Mouse (Mus musculus) forebrain, embryonic 10.5 days (tissue): ENCODE data around the gene Pmp22. TPM values are rescaled to one million over a fixed set of nuclear protein-coding genes. Genes with fewer than 3 reads are reported as not detected.

ENCODE experiments used
- DNase-seq: peaks from one replicate; pipeline ENCODE4 v3.0.0-alpha.2; 2017; ENCODE audit warnings: low spot score; ENCODE audit errors: extremely low spot score
- H3K27ac ChIP-seq: fragments of 300-500 bp; sonication (generic); 2 replicates; pipeline ENCODE4 v1.5.1; 2016; ENCODE audit warnings: mild to moderate bottlenecking
- H3K27me3 ChIP-seq: fragments of 300-500 bp; sonication (generic); 2 replicates; pipeline ENCODE4 v1.6.1; 2016; ENCODE audit warnings: mild to moderate bottlenecking; ENCODE audit not compliant: poor library complexity, severe bottlenecking
- H3K36me3 ChIP-seq: fragments of 300-500 bp; sonication (generic); replicated peaks from 2 replicates; pipeline ENCODE4 v1.6.1; 2016; ENCODE audit warnings: mild to moderate bottlenecking, moderate library complexity
- H3K4me1 ChIP-seq: fragments of 300-500 bp; sonication (generic); 2 replicates; pipeline ENCODE4 v1.6.1; 2016
- H3K4me3 ChIP-seq: fragments of 300-500 bp; sonication (generic); 2 replicates; pipeline ENCODE4 v1.5.1; 2016; ENCODE audit warnings: mild to moderate bottlenecking, moderate library complexity
- H3K9me3 ChIP-seq: fragments of 300-500 bp; sonication (generic); 2 replicates; pipeline ENCODE4 v1.6.1; 2016; ENCODE audit warnings: mild to moderate bottlenecking, moderate library complexity
- WGBS: fragments of 180-500 bp; shearing (Covaris S2); methylation state at CpG from one replicate; pipeline ENCODE4 v1.1.7; 2016; 5-methylcytosine and 5-hydroxymethylcytosine counted together
- polyA plus RNA-seq: library from polyadenylated mRNA; unstranded; fragments of >200 nt; fragmentation: Nextera tagmentation; extraction: Ambion mirVana; gene quantifications from 2 replicates; pipeline ENCODE4 v1.2.1, GENCODE M21; 2016

The Pmp22 gene
- polyA plus RNA-seq, 1 experiment from 2014 or later = 12.9 TPM

DNA sequence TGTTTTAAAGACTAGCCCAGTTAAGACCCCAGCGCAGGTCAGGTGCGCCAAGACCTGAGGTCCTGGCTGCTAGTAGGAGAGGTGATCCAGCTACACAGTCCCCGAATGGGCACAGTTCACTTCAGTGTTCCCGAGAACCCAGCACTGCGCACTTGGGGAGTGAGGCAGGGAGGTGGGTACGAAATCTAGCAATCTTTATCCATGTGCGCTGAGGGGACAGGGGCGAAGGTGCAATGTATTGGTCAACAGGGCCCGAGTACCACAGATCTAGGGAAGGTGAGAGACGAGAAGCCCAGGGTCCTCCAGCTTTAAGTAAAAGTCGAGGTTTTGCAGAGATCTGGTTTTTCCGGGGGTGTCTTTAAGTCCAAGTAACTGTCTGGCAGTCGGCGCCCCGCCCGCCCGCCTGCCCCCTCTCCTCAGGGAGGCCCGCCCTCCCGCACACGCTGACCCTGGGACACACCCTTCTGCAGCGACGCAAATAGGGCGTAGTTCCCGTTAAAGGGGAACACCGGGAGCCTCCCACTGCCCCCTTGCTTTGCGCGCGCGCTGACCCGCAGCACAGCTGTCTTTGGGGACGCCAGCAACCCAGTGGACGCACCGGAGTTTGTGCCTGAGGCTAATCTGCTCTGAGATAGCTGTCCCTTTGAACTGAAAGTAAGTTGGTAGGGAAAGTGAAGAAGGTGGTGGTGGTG is 2.4 kb downstream of the Pmp22 start:
- Histone ChIP-seq H3K4me3 (peak overlapping the region; percentile 68), H3K27ac (no peak overlapping the region), H3K4me1 (peaks cover 45% of the 10 kb centered on the region), H3K27me3 (peaks cover 93% of the 10 kb centered on the region), H3K9me3 (no peaks in the 10 kb centered on the region), H3K36me3 (no peaks in the 10 kb centered on the region)
- 4% methylated on average over 33 of the region's 33 CpGs for WGBS
- peak; percentile 35 for DNase-seq

DNA sequence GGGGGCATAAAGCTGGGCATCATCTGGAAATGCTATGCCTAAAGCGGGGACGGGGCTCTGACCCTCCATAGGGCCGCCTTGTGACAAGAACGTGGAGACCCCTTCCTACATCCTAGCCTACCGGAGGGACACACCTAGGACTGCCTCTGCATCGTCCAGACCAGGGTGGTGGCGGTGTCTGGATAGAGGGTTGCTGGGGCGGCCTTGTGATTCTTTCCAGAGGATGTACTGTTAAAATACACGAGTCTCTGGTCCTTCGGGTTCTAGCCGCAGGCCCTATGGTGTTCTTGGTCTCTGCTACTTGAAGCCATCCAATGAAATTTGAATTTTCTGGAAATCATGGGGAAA is 2.9 kb downstream of the Pmp22 start:
- Histone ChIP-seq H3K27ac (no peak overlapping the region), H3K4me1 (peaks cover 45% of the 10 kb centered on the region), H3K4me3 (peak overlapping the region; percentile 68), H3K27me3 (peaks cover 90% of the 10 kb centered on the region), H3K9me3 (no peaks in the 10 kb centered on the region), H3K36me3 (no peaks in the 10 kb centered on the region)
- 9% methylated on average over 11 of the region's 11 CpGs for WGBS
- no peak for DNase-seq

DNA sequence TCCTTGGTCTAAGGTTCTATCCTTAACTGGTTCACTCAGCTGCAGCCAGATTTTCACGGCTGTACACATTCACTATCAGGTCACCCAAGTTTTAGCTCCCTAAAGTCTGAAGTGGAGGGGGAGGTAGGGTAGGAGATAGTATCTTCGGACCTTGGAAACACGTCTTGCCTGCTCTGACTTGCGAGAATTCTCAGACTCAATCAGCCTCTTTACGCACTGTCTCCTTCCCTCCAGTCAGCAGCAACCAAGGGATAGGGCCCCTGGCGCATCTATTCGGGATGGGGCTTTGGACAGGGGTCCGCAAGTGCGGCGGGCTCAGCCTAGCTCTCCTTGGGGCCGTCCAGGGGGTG is 3.3 kb downstream of the Pmp22 start:
- Histone ChIP-seq H3K4me3 (peak overlapping the region; percentile 68), H3K27ac (peak overlapping the region; percentile 84), H3K9me3 (no peaks in the 10 kb centered on the region), H3K27me3 (peaks cover 90% of the 10 kb centered on the region), H3K36me3 (no peaks in the 10 kb centered on the region), H3K4me1 (peaks cover 45% of the 10 kb centered on the region)
- 2% methylated on average over 11 of the region's 11 CpGs for WGBS
- DNase-seq = peak; percentile 34

DNA sequence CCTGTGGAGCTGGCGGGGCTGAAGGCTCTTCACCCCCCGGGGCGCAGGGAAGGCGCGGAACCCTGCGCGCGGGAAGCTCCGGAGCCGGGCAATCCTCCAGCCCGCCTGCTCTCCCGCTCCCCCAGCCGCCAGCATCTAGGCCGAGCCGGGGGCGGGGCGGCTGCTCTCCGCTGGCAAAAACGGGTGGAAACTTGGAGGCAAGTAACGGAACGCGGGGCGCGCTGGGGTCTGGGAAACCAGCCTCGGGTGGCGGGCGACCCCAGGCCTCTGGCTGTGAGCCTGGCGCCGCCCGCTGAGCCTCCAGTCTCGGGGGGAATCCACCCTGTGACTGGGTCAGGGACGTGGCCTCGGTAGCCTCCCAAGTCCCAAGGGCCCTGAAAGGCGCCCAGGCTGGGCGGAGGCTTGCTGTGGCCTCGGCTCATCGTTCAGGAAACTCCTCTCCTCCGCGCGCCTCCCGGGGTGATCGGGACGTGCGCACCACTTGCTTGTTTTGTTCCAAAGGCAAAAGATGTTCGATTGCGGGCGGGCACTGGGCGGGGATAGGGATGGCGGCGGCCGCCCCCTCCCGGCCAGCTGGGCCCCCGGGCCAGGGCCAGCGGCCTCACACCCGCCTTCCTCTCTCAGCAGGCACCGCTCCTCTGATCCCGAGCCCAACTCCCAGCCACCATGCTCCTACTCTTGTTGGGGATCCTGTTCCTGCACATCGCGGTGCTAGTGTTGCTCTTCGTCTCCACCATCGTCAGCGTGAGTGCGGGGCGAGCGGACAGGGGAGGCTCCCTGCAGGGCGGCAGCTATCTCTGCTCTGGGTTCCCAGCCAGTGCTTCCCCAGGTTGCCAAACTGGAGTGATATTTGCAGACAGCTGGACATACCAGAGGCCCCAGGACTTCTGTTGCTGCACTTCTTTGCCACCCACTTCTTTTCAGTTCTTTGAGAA is 4.0 kb downstream of the Pmp22 start:
- peak; percentile 65 for DNase-seq
- peak overlapping the region; percentile 84 for H3K27ac ChIP-seq
- H3K4me3 ChIP-seq = peak overlapping the region; percentile 68
- H3K4me1 ChIP-seq = peaks cover 45% of the 10 kb centered on the region
- WGBS = 1% methylated on average over 66 of the region's 66 CpGs
- H3K27me3 ChIP-seq = peaks cover 84% of the 10 kb centered on the region
- H3K9me3 ChIP-seq = no peaks in the 10 kb centered on the region
- H3K36me3 ChIP-seq = no peaks in the 10 kb centered on the region

DNA sequence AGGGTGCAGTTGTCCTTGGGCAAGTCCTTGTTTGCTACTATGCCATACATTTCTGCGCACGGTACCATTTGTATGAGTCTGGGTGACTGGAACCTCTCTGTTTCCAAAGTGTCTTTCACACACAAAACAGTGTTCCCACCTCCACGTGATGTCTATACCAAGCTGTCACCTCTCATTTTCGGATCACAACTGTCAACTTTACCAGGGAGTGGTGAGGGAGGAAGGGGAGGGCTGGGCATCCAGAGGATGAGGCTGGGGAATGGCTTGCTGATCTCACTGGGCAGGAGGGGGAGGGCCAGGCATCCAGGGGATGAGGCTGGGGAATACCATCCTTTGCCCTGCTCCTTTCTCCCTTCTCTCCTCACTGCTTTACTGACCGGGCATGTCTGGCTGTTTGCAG is 5.2 kb downstream of the Pmp22 start:
- DNase-seq = no peak
- peaks cover 45% of the 10 kb centered on the region for H3K4me1 ChIP-seq
- H3K27me3 ChIP-seq = peaks cover 72% of the 10 kb centered on the region
- H3K4me3 ChIP-seq = no peak overlapping the region
- 86% methylated on average over 5 of the region's 5 CpGs for WGBS
- no peak overlapping the region for H3K27ac ChIP-seq
- no peaks in the 10 kb centered on the region for H3K36me3 ChIP-seq
- H3K9me3 ChIP-seq = no peaks in the 10 kb centered on the region

DNA sequence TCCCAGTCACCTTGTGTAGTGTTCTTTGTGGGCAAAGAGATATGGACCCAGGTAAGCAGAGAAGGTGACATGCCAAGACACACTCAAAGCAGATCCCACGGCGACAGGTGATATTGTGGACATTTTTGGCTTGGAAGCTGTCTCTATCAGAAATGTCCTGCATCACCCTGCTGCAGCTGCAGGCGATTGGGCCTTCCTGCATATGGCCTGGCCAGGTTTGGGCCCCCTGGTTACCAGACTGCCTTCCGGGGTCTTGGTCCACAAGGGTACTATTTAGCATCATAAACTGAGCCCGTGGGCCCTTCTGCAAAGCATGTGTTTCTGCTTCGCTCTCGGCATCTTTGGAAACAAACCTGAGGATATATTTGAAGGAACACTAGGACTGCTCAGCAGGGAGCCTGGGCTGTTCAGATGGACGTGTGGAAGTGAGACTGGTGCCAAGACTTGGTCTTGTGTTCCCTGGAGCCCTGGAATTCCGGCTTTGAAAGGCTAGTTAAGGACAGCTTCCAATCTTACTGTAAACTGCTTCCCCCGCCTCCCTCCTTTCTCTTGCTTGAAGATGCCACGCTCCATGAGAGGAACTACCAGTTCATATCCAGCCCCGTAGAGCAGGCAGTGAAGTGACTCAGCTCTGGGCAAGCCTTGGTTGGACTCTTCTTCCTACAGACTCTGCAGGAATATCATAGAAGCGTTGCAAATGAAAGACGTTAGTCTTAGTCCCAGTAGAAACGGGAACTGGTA is 6.1 kb downstream of the Pmp22 start:
- no peaks in the 10 kb centered on the region for H3K9me3 ChIP-seq
- no peak for DNase-seq
- no peaks in the 10 kb centered on the region for H3K36me3 ChIP-seq
- H3K4me1 ChIP-seq = peaks cover 43% of the 10 kb centered on the region
- peaks cover 63% of the 10 kb centered on the region for H3K27me3 ChIP-seq
- no peak overlapping the region for H3K4me3 ChIP-seq
- H3K27ac ChIP-seq = no peak overlapping the region
- 74% methylated on average over 15 of the region's 15 CpGs for WGBS

DNA sequence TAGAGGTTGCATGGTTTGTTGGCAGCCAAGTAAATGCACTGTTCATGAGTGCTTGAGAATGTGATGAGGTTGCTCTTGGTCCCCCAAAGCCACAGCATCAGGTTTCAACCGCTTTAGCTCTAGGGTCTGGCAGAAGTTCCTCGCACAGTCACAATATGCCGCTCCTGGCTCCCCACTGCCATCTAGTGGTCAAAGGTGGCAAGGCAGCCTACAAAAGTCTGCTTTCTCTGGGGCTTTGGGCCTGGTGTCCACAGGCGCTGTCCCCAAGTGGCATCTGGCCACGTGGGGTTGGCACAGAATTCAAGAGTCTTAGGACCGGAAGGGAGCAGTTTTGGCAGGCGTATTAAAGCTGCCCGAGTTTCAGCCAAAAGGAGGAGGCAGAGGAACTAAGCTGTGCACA is 6.8 kb downstream of the Pmp22 start:
- H3K27me3 ChIP-seq = peaks cover 56% of the 10 kb centered on the region
- 7% methylated on average over 8 of the region's 8 CpGs for WGBS
- H3K9me3 ChIP-seq = no peaks in the 10 kb centered on the region
- H3K36me3 ChIP-seq = no peaks in the 10 kb centered on the region
- H3K4me1 ChIP-seq = peaks cover 40% of the 10 kb centered on the region
- DNase-seq = peak; percentile 89
- H3K27ac ChIP-seq = no peak overlapping the region
- no peak overlapping the region for H3K4me3 ChIP-seq

DNA sequence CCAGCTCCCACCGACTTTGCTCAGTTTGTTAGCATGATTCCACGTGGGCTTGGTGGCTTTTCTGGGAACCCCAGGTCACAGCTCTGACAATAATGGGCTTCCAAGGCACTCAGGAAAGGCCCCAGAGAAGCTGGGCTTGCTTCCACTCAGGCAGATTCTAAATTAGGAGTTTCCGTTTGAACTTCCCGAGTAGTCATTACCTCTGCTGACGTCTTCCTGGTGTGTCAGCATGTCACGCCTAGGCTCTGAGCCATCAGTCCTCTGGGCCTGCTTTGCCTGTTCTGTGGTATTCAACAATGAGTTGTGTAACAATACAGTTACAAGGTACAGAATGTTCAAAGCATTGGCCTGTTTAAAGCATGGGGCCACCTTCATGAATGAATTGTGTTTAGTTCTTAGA is 7.4 kb downstream of the Pmp22 start:
- no peak for DNase-seq
- H3K9me3 ChIP-seq = no peaks in the 10 kb centered on the region
- no peak overlapping the region for H3K4me3 ChIP-seq
- no peak overlapping the region for H3K27ac ChIP-seq
- H3K36me3 ChIP-seq = no peaks in the 10 kb centered on the region
- 80% methylated on average over 6 of the region's 6 CpGs for WGBS
- peaks cover 34% of the 10 kb centered on the region for H3K4me1 ChIP-seq
- peaks cover 50% of the 10 kb centered on the region for H3K27me3 ChIP-seq

DNA sequence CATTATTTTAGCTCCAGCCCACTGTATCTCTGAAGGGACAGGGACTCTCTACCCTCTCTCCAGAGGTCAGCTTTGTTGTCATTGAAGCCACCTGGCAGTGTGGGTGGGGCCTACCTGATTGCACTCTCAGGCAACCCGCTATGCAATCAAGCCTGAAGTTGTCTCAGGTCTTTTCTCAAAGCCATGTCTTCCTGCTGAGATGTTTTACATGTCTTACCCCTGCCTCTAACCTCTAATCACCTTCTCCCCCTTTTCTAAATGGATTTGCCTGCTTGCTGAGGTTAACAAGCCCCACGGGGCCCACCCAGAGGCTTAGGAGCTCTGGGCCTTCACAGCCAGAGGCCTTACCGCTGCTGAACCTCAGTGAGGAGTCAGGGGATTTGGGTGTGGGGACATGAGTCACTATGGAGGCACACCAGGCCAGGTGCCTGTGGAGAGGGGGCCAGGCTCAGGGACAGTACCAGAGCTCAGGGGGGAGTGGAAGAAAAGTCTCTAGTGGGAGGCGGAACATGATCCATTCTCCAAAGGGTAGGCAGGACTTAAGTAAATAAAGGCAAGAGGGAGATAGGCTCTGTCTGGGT is 8.1 kb downstream of the Pmp22 start:
- H3K27ac ChIP-seq = no peak overlapping the region
- H3K9me3 ChIP-seq = no peaks in the 10 kb centered on the region
- H3K4me1 ChIP-seq = peaks cover 27% of the 10 kb centered on the region
- peaks cover 43% of the 10 kb centered on the region for H3K27me3 ChIP-seq
- H3K36me3 ChIP-seq = no peaks in the 10 kb centered on the region
- no peak overlapping the region for H3K4me3 ChIP-seq
- WGBS = 55% methylated on average over 4 of the region's 4 CpGs
- no peak for DNase-seq

DNA sequence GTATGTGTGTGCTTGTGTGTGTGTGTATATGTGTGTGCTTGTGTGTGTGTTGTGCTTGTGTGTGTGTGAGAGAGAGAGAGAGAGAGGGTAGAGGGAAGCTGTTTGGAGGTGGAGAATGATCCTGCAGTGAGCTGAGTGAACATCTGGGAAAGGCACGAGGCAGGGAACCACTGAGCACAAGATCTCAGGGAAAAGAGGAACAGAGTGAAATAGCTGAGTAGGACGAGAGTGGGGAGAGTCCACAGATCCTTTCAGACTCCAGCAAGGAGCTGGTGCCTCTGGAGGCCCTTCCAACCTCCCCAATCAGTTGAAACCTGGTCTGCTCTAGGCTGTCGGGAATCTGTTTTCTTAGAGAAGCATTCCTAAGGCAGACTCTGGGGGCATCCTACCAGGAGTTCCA is 10.0 kb downstream of the Pmp22 start:
- Histone ChIP-seq H3K9me3 (no peaks in the 10 kb centered on the region), H3K36me3 (no peaks in the 10 kb centered on the region), H3K27me3 (peaks cover 24% of the 10 kb centered on the region), H3K4me1 (peaks cover 12% of the 10 kb centered on the region), H3K4me3 (no peak overlapping the region), H3K27ac (no peak overlapping the region)
- WGBS = 71% methylated on average over 3 of the region's 3 CpGs
- no peak for DNase-seq

DNA sequence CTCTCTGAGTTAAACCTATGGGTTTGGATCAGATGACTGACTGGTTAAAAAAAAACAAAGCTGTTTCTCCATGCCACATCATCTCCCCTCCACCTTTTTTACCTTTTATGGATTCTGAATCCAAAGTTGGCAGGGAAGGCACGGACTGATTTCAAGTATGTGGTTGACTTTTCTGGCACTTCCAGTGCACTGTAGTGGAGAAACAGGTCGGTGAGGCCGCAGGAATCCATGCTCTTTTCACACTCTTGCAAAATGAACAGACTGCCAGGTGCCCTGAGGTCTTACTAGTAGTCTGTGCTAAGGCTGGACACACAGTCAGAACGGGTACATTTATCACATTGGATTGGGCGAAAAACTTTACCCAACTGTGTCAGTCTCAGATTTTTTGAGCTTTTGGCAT is 13.5 kb downstream of the Pmp22 start:
- 87% methylated on average over 5 of the region's 5 CpGs for WGBS
- no peak overlapping the region for H3K4me3 ChIP-seq

DNA sequence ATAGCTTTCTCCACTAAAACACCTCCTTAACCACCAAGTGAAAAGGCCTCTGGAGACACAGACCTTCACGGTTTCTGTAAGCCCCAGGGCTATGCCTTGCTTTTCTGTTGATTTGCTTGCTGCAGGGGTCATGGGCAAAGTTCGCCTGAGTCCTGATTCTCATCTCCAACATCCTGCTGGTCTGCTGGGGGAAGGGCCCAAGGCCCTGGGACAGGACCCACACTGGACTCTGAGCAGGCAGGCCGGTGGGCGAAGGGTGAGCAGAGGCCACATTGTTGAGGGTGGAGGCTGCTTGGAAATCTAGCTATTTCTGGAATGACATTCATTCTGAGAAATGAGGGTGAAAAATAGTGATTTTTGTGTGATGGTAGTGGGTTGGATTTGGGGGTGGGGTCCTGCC is 14.0 kb downstream of the Pmp22 start:
- Histone ChIP-seq H3K9me3 (no peaks in the 10 kb centered on the region), H3K4me3 (no peak overlapping the region), H3K4me1 (no peaks in the 10 kb centered on the region), H3K36me3 (no peaks in the 10 kb centered on the region), H3K27me3 (no peaks in the 10 kb centered on the region), H3K27ac (no peak overlapping the region)
- WGBS = 84% methylated on average over 4 of the region's 4 CpGs
- no peak for DNase-seq

More for the DNA sequence above, 13.5 kb downstream of the Pmp22 start:
- Histone ChIP-seq H3K36me3 (no peaks in the 10 kb centered on the region), H3K4me1 (no peaks in the 10 kb centered on the region), H3K27ac (no peak overlapping the region), H3K9me3 (no peaks in the 10 kb centered on the region), H3K27me3 (no peaks in the 10 kb centered on the region)
- DNase-seq = no peak
